Mouse (Mus musculus): ENCODE measurements at regions not wholly inside any gene's neighbourhood (a gene's known extent, or its start where the extent isn't known, plus 50 kb on each side); places are given as distances from the start of the nearest gene placed in this dataset.

DNA sequence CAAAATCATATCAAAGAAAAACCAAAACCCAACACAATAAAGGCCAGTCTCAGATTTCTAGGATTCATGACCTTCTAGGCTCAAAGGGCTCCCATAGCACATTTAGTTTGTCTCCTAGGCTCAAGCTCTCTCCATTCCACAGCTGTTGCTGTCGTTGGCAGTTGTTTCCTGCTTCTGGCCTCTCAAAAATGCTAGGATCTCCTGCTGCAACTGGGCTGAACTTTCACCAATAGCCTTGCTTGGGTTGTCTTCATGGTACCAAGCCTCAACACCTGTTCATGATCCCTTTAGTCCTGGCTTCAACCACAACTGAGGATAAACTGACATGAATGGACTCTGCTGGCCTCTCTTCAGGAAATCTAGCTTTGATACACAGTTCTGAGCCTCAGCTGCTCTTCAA is 115.9 kb upstream of the Ssbp2 start:
- no peak overlapping the region for H3K4me2 ChIP-seq
- ATAC-seq (ENCODE audit: low read depth) = no peak
- no peaks in the 10 kb centered on the region for H3K36me3 ChIP-seq
- peaks cover 3% of the 10 kb centered on the region; the same call in 1 of the 2 replicates for H3K9me3 ChIP-seq
- 67% methylated on average over 1 of the region's 1 CpGs for WGBS
- no peaks in the 10 kb centered on the region for H3K27me3 ChIP-seq
- H3K27ac ChIP-seq (replicated peaks) = no peak overlapping the region
- no peak overlapping the region for H3K4me3 ChIP-seq
- H3K4me1 ChIP-seq (replicated peaks) = 0 out of 2 replicates have a peak, but pooled peaks cover 6% of the 10 kb centered on the region
- H3K9ac ChIP-seq = no peak overlapping the region

DNA sequence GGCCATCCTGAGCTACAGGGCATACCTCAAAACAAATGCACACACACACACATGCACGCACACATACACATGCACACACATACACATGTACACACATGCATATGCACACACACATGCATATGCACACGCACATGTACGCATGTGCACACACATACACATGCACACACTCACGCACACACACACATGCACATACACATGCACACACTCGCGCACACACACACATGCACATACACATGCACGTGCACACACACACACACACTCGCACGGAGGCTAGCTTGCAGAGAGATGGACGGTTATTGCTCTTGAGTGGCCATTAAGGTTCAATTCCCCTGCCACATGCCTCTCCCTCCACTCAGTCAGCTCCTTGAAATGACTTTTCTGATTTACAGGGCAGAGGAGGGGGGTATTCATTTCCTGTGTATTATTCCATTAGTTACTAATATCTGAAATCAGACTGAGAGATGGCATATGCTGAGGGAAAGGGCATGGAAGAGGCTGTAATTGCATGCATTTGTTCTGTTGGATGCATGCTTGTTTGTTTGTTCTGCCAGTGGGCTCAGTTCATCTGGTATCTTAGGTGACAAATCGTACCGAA is 111.5 kb upstream of the Ssbp2 start:
- Histone ChIP-seq H3K27ac (replicated peaks) (0 out of 2 replicates have a peak overlapping the region, but pooled peaks have one; percentile 6), H3K4me1 (replicated peaks) (0 out of 2 replicates have a peak, but pooled peaks cover 6% of the 10 kb centered on the region), H3K9me3 (peaks cover 3% of the 10 kb centered on the region; the same call in 1 of the 2 replicates), H3K36me3 (no peaks in the 10 kb centered on the region), H3K4me3 (no peak overlapping the region), H3K9ac (no peak overlapping the region), H3K27me3 (no peaks in the 10 kb centered on the region), H3K4me2 (no peak overlapping the region)
- 84% methylated on average over 12 of the region's 12 CpGs for WGBS
- ATAC-seq (ENCODE audit: low read depth) = peak; percentile 50

DNA sequence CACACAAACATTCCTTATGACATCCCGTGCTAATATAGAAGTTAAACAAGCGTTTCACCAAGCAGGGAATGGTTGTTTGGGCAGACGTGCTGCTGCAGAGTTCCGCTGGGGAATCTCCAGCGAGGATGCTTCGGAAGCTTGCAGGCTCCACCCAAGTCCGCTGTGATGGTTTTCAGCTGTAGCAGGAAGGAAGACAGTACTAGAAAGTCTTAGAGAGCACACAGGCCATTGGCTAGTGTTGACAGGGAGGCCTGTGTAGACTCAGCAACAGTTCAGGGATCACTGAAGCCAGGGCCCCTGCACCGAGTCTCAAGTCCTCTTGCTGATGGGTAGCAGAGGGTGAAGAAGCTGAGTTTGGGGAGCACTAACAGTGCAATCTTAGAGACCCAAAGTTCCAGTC is 107.8 kb upstream of the Ssbp2 start:
- H3K9ac ChIP-seq = no peak overlapping the region
- H3K4me3 ChIP-seq = no peak overlapping the region
- no peak overlapping the region for H3K4me2 ChIP-seq
- WGBS = 87% methylated on average over 8 of the region's 8 CpGs
- ATAC-seq (ENCODE audit: low read depth) = no peak
- no peaks in the 10 kb centered on the region for H3K27me3 ChIP-seq
- no peaks in the 10 kb centered on the region for H3K9me3 ChIP-seq
- no peaks in the 10 kb centered on the region for H3K36me3 ChIP-seq
- H3K27ac ChIP-seq (replicated peaks) = no peak overlapping the region
- H3K4me1 ChIP-seq (replicated peaks) = 0 out of 2 replicates have a peak, but pooled peaks cover 6% of the 10 kb centered on the region

- Histone ChIP-seq H3K36me3 (no peaks in the 10 kb centered on the region), H3K27ac (replicated peaks) (no peak overlapping the region), H3K4me2 (no peak overlapping the region), H3K9ac (no peak overlapping the region), H3K27me3 (no peaks in the 10 kb centered on the region), H3K9me3 (no peaks in the 10 kb centered on the region), H3K4me1 (replicated peaks) (no peaks in the 10 kb centered on the region), H3K4me3 (no peak overlapping the region)
- ATAC-seq (ENCODE audit: low read depth) = no peak
- WGBS = 80% methylated on average over 9 of the region's 9 CpGs
Observed at GRCm38 (mm10) chr13:91356516-91356915, 103.6 kb upstream of the Ssbp2 start.

DNA sequence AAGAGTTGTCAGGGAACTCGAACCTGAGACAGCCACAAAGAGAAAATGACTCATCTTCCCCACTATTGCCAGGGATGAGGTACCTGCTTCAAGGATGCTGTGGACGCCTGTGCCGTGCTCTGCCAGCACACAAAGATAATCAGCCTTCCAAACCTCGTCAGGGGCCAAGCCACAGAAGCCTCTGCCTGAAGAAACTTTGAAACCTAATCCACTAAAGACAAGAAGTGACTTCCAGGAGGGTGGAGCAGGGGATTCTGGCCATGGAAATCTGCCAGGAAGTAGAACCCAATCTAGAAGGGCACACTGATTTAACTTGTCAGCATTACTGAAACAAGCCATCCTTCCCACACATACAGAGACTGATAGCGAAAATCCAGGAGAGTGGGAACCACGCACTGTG is 100.0 kb upstream of the Ssbp2 start:
- H3K4me1 ChIP-seq (replicated peaks) = peaks cover 4% of the 10 kb centered on the region
- H3K36me3 ChIP-seq = no peaks in the 10 kb centered on the region
- no peak overlapping the region for H3K4me2 ChIP-seq
- H3K4me3 ChIP-seq = no peak overlapping the region
- no peaks in the 10 kb centered on the region for H3K9me3 ChIP-seq
- no peak overlapping the region for H3K9ac ChIP-seq
- H3K27ac ChIP-seq (replicated peaks) = no peak overlapping the region
- WGBS = 84% methylated on average over 6 of the region's 6 CpGs
- H3K27me3 ChIP-seq = no peaks in the 10 kb centered on the region
- ATAC-seq (ENCODE audit: low read depth) = no peak

GRCm38 (mm10) chr13:91365270-91365952 is 94.7 kb upstream of the Ssbp2 start:
- no peak overlapping the region for H3K4me3 ChIP-seq
- H3K4me2 ChIP-seq = no peak overlapping the region
- peak; percentile 91 for ATAC-seq (ENCODE audit: low read depth)
- H3K9ac ChIP-seq = no peak overlapping the region
- H3K27ac ChIP-seq (replicated peaks) = peak overlapping the region; percentile 53
- H3K36me3 ChIP-seq = no peaks in the 10 kb centered on the region
- H3K9me3 ChIP-seq = no peaks in the 10 kb centered on the region
- peaks cover 31% of the 10 kb centered on the region for H3K4me1 ChIP-seq (replicated peaks)
- 54% methylated on average over 2 of the region's 2 CpGs for WGBS
- no peaks in the 10 kb centered on the region for H3K27me3 ChIP-seq

GRCm38 (mm10) chr13:91366540-91366939 is 93.5 kb upstream of the Ssbp2 start:
- no peaks in the 10 kb centered on the region for H3K36me3 ChIP-seq
- WGBS = 85% methylated on average over 4 of the region's 4 CpGs
- H3K27me3 ChIP-seq = no peaks in the 10 kb centered on the region
- H3K4me2 ChIP-seq = no peak overlapping the region
- no peak for ATAC-seq (ENCODE audit: low read depth)
- no peak overlapping the region for H3K27ac ChIP-seq (replicated peaks)
- H3K4me1 ChIP-seq (replicated peaks) = peaks cover 40% of the 10 kb centered on the region
- no peak overlapping the region for H3K4me3 ChIP-seq
- no peaks in the 10 kb centered on the region for H3K9me3 ChIP-seq
- H3K9ac ChIP-seq = no peak overlapping the region

DNA sequence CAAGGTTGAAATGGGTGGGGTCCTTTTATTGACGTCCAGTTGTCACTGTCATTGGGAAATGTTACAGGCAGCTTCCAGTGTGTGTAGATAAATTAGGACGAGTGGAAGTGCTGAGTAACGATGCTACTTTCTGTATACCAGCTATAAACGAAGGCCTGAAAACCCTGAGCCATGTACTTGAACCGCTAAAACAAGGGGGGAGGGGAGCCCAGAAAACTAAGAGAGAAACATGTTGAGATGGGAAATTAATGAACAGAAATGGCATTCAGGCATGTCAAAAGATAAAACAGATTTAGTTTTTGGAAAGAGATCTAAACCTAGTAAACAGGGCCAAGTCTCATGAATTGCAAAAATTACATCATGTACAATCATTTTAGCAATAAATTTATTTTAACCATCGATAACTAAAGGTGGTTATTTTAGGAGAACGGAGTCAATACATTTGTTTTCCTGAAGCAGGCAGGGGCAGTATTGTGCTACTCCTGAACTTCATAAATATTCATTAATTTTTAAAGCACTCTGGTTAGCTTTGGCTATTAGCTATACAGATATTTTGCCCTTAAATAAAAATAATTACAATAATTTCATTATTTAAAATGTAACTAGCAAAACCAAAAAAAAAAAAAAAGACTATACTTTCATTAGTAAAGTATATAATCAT is 92.1 kb upstream of the Ssbp2 start:
- 36% methylated on average over 7 of the region's 7 CpGs for WGBS
- no peak overlapping the region for H3K9ac ChIP-seq
- no peak overlapping the region for H3K4me2 ChIP-seq
- peaks cover 55% of the 10 kb centered on the region for H3K4me1 ChIP-seq (replicated peaks)
- no peaks in the 10 kb centered on the region for H3K27me3 ChIP-seq
- no peaks in the 10 kb centered on the region for H3K9me3 ChIP-seq
- no peaks in the 10 kb centered on the region for H3K36me3 ChIP-seq
- no peak for ATAC-seq (ENCODE audit: low read depth)
- H3K4me3 ChIP-seq = no peak overlapping the region
- no peak overlapping the region for H3K27ac ChIP-seq (replicated peaks)

DNA sequence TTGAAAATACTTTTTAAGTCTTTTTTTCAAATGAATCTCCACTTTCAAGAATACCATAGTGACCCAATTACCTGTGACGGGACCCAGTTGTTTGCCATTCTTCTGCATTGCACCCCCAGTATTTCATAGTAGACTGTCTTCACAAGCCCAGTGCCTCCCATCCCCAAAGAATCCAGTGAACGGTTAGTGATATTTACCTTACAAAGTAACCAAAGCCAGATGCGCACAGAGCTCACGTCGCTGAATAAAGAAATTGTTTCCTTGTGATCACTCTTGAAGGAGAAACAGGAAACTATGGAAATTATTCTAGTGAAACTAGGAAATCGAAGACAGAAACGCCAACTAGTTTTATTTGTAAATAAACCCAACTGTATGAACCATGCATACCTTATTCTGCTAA is 91.4 kb upstream of the Ssbp2 start:
- Histone ChIP-seq H3K4me3 (no peak overlapping the region), H3K4me1 (replicated peaks) (peaks cover 61% of the 10 kb centered on the region), H3K27ac (replicated peaks) (no peak overlapping the region), H3K36me3 (no peaks in the 10 kb centered on the region), H3K4me2 (no peak overlapping the region), H3K27me3 (no peaks in the 10 kb centered on the region), H3K9ac (no peak overlapping the region), H3K9me3 (no peaks in the 10 kb centered on the region)
- 87% methylated on average over 7 of the region's 7 CpGs for WGBS
- ATAC-seq (ENCODE audit: low read depth) = no peak

GRCm38 (mm10) chr13:91370021-91370420 is 90.1 kb upstream of the Ssbp2 start:
- Histone ChIP-seq H3K27ac (replicated peaks) (peak overlapping the region; percentile 97), H3K27me3 (no peaks in the 10 kb centered on the region), H3K9ac (peak overlapping the region; percentile 72), H3K4me1 (replicated peaks) (peaks cover 70% of the 10 kb centered on the region), H3K4me3 (peak overlapping the region; percentile 39), H3K9me3 (no peaks in the 10 kb centered on the region), H3K4me2 (peak overlapping the region; percentile 76), H3K36me3 (no peaks in the 10 kb centered on the region)
- no peak for ATAC-seq (ENCODE audit: low read depth)
- WGBS = 25% methylated on average over 3 of the region's 3 CpGs

GRCm38 (mm10) chr13:91370441-91370840 is 89.6 kb upstream of the Ssbp2 start:
- peak; percentile 64 for ATAC-seq (ENCODE audit: low read depth)
- H3K4me3 ChIP-seq = peak overlapping the region; percentile 39
- H3K27me3 ChIP-seq = no peaks in the 10 kb centered on the region
- peak overlapping the region; percentile 72 for H3K9ac ChIP-seq
- H3K27ac ChIP-seq (replicated peaks) = peak overlapping the region; percentile 97
- H3K4me1 ChIP-seq (replicated peaks) = peaks cover 65% of the 10 kb centered on the region
- no peaks in the 10 kb centered on the region for H3K9me3 ChIP-seq
- no peaks in the 10 kb centered on the region for H3K36me3 ChIP-seq
- peak overlapping the region; percentile 76 for H3K4me2 ChIP-seq
- WGBS = under 1% methylated on average over 11 of the region's 11 CpGs

- no peaks in the 10 kb centered on the region for H3K27me3 ChIP-seq
- H3K36me3 ChIP-seq = no peaks in the 10 kb centered on the region
- peak; percentile 95 for ATAC-seq (ENCODE audit: low read depth)
- 0% methylated on average over 28 of the region's 28 CpGs for WGBS
- H3K4me2 ChIP-seq = peak overlapping the region; percentile 76
- no peaks in the 10 kb centered on the region for H3K9me3 ChIP-seq
- peaks cover 59% of the 10 kb centered on the region for H3K4me1 ChIP-seq (replicated peaks)
- peak overlapping the region; percentile 39 for H3K4me3 ChIP-seq
- peak overlapping the region; percentile 72 for H3K9ac ChIP-seq
- peak overlapping the region; percentile 97 for H3K27ac ChIP-seq (replicated peaks)
Observed at GRCm38 (mm10) chr13:91370886-91371595, 89.0 kb upstream of the Ssbp2 start.
